Mouse (Mus musculus): Measurements from ENCODE around the gene Iqck.

The Iqck gene

DNA sequence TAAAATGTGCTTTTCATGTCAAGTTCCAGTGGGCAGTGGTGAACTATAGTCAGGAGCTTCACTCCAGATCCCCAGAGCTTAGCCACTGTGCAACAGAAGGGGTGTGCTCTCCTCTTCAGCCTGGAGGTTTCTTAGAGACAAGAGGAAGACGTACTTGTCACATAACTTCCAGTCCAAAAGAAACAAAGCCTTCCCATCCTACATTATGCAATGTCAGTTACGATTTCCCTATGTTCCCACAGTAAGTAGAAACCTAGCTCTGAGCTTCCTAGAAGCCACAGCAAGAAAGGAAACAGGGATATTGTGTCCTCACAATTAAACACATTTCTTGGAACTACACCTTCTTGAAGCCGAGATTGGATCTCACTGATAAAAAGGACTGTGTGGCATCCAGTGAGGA is 91.7 kb downstream of the Iqck start:
- in situ Hi-C loops (cut with MboI, MseI), result no loop called here

DNA sequence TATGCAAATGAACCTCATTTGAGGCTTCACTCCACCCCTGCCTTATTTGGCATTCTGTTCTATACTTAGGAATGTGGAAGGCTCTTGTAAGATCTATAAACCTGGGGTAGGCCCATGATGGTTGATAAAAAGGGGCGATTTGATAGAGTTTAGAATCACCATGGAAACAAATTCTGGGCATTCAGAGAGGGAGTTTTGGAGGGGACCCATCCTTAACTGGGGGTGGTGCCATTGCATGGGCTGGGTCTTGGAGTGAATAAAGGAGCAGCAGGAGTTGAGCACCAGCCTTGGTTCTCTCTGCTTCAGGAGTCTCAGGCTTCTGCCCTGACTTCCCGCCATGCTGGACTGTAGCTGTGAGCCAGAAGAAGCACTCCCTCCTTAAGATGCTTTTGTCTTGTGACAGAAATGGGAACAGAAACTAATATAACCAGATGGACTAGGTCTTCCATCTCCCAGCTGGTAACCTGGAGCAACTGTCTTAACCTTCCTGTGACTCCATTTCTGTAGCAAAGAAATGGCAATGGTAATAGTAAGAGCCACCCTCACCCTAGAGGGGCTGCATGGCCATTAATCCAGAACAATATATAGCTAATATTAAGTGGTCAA is 93.2 kb downstream of the Iqck start:
- in situ Hi-C loops (cut with MboI, MseI), result no loop called here

DNA sequence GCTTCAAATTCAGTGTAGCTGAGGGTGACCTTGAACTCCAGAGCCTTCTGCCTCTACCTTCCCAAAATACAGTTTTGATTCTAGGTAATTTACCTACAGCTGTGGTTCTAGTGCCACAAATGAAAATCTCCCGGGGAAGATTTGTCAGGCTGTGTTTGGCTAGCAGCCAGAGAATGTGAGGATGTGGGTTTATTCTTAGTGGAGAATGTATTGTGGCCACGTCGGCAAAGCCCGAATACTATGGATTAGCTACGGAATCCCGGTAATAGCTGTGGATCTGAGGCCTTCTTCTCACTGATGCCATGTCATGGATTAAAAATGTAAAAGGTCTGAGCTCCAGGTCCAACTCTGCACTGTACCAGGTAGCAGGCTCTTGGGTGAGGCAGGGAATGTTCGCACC is 94.2 kb downstream of the Iqck start:
- in situ Hi-C loops (cut with MboI, MseI), result no loop called here

DNA sequence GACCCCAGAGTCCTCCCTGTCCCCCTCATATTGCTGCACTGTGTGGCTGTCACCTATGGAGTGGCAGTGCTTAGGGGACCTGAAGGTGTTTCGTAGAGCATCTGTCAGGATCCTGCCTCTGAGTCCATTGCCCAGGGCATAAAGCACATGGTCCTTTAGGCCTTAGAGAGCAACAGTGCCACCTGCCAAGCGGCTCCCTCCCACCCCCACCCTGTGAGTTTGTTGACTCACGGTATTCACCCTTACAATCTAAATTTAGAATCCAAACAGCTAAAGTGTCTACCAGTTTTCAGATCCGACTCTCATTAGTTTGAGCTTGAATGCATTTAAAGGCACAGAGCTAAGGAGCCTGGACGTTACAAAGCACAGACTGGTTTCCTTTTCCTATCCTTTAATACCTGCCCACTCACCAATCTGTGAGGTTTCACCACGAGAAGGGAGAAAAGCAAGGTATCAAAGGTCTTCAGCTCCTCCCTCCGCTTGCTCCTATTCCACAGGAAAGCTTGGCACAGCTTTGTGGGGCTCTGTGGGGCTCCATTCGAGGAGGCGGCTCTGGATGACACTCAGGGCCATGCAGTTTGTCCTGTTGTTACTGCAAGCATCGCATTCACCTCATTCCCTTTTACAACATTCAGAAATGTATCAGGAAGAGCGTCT is 98.2 kb downstream of the Iqck start:
- in situ Hi-C loops (cut with MboI, MseI), result no loop called here

DNA sequence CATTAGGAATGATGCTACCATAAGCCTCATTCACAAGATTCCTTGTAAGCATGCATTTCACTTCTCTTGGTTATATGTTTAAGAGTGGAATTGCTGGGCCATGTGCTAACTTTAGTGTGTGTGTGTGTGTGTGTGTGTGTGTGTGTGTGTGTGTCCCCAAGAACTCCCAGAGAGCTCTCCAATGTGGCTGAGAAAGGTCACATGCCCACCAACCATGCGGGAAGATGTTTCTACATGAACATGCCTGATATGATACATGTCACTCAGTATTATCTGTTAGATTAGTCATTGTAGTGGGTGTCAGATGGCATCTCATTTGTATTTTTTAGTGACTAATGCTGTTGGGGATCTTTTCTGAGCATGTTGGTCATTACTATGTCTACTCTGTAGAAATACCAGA is 99.4 kb downstream of the Iqck start:
- in situ Hi-C loops (cut with MboI, MseI), result no loop called here

DNA sequence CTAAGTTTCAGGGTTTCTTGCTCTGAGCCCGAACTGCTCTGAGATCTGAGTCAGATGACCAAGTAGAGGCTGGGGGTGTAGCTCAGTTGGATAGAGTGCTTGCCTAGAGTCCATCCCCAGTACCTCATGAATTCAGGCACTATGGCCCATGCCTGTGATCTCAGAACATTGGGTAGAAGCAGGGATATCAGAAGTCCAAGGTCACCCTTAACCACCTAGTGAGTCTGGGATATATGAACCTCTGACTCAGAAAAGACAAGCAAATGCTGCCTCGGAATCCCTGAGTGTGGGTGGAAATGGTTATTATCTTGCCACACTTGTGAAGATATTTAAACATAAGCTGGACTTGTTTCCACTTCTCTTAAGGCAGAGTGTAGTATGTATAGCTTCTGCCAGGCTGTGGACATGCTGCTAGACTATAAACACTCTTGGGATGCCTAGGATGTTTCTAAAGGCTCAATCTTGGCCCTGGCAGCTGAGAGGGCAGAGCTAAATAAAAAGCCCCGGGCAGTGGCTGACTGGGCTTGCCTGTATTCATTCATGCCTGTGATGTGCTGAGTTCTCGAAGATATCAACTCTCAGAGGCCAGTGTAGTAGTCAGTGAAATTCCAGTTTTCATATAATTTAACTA is 101.2 kb downstream of the Iqck start:
- in situ Hi-C loops (cut with MboI, MseI), result no loop called here

DNA sequence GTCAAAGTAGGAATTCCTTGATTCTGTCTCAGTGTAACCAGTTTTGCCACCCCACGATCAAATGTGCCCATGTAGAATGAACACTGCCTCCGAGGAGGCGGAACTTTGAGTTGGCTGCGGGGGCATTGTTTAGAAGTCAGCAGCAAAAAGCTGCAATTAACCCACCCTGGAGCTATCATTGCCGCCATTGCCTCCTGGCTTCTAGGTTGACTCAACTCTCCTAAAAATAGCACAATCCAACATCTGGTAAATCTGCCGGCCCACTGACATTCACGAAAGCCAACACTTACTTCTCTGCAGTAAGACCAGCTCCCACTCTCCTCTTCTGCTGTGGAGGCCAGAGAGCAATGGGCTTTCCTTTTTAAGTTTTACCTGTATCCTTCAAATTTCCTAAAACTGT is 103.7 kb downstream of the Iqck start:
- in situ Hi-C loops (cut with MboI, MseI), result no loop called here

DNA sequence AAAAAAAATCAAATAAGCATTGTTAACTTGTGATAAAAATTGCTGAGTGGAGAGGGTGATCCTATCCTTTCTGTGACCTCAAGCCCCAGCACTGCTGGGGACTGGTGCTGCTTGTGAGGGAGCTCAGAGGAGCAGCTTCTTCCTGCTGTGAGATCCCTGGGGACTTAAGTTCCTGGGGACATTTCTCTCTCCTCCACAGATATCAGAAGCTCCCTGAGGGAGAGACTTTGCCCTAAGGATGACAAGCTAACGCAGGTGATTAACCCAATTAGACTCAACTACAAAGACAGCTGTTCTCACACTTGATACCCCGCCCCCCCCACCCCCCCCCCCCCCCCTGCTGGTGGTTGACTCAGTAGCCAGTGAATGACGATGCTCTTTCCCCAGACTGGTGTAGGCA is 109.2 kb downstream of the Iqck start:
- in situ Hi-C loops (cut with MboI, MseI), result no loop called here

DNA sequence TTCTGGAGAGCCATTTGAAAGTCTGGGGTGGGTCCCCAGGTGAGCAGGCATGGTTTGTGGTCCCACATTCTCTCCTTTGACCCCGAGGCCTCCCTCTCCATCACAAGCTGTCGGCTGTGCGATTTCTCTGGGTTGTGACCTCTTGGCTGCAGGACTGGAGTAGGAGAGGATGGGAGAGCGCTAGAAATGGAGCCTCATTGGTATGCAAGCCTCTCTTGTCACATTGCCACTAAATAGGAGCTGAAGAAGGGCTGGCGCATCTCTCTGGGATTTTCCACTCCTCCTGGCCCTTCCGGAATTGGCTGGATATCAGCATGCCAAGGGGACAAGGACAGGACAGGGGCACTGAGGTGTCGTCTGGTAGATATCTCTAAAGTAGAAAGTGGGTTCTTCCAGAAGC is 109.6 kb downstream of the Iqck start:
- in situ Hi-C loops (cut with MboI, MseI), result no loop called here

DNA sequence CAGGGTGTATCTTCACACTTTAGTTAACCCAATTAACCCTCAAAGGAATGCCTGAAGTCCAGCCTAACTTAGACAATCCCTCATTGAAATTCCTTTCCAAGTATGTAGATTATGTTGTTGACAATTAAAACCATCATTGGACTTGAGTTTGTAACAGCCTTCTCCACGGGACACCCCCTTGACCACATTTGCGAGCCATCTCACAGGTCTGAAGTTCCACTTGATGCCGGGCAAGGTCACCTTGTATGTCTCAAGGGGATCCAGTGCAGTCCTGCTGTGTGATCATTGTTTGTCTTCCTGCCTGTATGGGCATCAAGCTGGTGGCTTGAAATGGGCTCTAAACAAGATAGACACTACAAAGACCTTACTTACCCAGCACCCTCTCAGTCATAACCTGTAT is 113.3 kb downstream of the Iqck start:
- in situ Hi-C loops (cut with MboI, MseI), result no loop called here

DNA sequence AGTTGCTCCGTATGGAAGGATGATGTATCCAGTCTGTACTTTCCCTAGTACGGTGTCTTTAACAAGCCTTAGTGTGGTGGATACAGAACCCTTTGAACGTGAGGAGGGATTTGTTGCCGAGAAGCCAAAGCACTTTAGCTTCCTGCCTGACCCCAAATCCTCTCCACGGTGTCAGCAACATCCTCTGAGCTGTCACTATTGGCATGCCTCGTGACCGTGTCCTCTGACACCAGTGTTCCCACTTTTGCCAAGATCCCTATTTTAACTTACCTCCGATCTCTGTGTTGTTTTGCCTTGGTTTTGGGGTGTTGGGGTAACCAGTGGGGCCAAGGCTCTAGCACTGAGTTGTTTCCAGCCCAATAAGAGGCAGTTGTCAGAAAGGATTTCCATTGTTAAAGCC is 115.9 kb downstream of the Iqck start:
- in situ Hi-C loops (cut with MboI, MseI), result no loop called here

DNA sequence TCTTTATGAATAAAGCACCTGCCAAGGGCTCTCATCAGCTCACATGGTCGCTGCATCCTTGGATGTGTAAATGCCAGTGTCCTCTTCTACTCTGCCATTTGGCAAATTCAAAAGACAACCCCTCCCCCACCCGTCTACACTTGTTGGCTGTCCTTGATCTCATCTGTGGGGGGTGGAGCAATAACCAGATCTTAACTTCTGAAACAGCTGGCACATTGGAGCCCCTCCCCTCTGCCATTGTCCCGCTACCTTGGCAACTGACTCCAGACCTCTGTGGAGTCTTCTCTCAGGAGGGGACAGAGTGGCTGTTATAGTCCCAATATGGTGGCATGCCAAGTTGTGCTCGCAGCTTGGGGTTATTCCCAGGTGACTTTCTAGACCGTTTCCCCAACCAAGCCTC is 116.8 kb downstream of the Iqck start:
- in situ Hi-C loops (cut with MboI, MseI), result no loop called here

DNA sequence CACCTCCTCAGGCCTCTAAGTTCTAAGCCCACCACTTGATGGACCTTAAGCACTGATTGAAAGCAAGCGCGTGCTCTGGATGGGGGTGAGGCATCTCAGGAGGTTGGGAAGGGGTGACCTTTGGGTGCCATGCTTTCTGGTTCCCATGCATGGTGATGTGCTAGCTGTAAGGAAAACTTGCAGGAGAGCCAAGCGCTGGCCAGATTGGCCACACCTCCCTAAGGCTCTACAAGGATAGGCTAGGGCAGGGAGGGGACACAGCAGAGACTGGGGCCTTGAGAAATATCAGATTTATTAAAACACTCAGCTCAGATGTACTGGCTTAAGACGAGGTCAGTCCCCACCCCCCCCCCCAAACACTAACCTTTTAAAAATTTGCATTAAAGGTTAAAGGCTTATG is 117.8 kb downstream of the Iqck start:
- in situ Hi-C loops (cut with MboI, MseI), result no loop called here

DNA sequence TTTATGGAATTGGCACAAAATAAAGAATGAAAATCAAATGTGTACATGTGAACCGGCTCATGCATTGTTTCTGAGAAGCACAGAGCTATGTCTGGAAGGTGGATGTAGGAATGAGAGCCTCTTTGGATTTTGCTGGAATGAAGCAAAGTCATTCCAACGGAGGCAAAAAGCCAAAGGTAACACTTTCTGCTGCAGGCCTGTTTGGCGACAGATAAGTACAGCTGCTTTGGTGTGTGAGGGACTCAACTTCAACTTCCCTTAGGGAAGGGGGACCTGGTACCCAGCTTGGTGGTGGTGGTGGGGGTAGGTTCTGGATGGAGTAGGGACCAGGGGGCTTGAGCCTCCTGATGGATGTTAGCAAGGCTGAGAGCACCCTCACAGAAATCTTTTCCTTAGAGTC is 120.3 kb downstream of the Iqck start:
- in situ Hi-C loops (cut with MboI, MseI), result loop anchor here (25.0 kb wide), 1 partner anchor 889 kb away; no protein-coding TSS in a partner anchor

DNA sequence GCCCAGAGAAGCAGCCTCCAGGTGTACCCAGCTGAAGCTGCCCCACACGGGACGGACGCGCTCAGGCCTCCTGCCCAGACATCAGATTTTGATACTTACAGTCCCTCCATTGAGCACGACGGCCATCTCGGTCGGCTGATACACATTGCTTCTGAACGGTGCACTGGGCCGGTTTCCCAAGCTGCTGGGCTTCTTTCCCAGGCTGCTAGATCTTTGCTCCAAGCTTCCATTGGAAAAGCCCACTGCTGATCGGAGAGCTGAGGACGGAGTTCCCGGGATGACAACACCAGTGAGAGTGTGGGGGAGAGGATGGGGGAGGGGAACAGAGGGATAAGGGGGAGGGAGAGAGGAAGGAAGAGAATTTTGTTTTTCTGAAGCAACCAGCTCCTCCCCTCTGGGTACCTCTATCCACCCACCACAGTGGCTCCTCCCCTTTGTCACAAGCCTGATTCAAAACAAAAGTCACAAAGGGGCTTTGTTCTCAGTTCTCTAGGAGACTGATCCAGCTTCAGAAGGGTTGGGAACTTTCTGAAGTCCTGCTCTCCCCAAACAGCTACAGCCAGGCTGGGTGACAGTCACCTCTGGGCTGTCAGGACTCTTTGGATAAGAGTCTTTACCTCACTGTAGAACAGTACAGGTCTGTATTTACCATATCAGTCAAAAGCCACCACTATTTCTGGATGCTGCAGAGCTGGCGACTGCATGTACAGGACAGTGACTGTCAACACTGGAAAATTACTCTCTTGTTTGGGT is 121.0 kb downstream of the Iqck start:
- in situ Hi-C loops (cut with MboI, MseI), result loop anchor here (25.0 kb wide), 1 partner anchor 889 kb away; no protein-coding TSS in a partner anchor

DNA sequence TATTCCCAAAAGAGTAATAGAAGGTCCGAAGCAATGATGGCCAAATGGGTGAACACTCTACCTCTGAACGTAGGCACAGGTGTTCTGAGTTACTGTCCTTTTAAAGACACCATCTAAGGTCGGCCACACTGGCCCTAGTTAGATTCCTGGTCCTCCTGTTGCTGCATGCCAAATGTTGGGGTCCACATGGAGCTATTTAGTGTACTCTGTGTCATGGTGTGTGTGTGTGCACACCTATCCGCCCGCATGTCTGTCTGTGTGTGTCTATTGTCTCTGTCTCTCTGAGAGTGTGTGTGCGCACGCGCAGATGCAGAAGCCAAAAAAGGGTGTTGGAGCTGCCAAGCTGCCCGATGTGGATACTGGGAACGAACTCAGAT is 121.6 kb downstream of the Iqck start:
- in situ Hi-C loops (cut with MboI, MseI), result loop anchor here (25.0 kb wide), 1 partner anchor 890 kb away; no protein-coding TSS in a partner anchor

DNA sequence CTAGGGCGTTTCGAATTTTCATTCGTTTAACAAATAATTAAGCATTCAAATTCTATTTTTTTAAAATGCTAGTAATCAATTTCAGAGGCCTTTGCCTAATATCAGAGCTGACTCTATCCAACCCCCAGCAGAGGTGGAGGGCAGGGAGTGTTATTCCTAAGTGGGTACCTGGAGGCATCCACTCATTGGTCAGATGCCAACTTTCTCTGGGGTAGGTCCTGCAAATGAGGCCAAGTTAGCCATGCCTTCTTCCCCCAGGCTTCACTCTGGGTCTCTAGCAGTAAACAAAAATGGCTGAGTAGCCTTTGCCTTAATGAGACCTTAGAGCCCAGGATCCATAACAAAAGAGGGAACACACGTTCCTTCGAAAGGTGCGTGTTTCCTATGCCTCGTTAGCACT is 123.6 kb downstream of the Iqck start:
- in situ Hi-C loops (cut with MboI, MseI), result loop anchor here (25.0 kb wide), 1 partner anchor 892 kb away; no protein-coding TSS in a partner anchor

DNA sequence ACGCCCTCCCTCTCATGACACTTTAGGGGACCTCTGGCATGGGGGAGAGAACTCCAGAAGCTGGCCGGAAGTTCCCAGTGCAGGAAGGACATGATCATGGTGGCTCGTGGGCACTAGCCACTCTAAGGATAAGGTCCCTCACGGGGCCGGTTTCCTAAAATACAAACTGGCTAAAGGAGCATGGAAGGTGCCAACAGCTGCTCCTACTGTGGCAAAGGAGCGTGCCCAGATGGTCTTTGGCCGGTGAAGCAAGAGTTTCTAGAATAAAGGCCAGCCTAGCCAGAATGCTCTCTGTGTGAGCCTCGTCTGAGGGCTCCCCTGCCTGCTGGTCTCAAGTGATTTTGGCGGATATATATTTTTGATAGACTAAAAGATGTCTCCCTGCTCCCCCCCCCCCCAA is 124.2 kb downstream of the Iqck start:
- in situ Hi-C loops (cut with MboI, MseI), result loop anchor here (25.0 kb wide), 1 partner anchor 892 kb away; no protein-coding TSS in a partner anchor

DNA sequence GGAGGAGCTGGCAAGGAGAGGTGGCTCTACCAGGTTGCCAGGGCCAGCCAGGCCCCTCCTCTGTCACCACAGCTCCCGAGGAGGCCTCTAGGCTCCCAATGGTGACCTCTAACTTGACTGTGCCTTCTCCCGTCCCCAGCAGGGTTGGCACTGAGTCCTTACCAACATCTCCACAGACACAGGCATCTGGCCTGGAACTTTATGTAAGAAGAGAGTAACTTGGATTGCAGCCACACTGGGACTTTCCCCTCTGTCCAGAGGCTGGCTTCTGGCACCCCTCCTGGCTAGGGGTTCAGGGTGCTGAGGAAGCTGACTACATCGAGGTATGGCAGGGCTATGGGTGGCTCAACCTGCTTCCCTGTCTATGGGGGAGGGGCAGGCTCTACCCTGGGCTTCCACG is 125.8 kb downstream of the Iqck start:
- in situ Hi-C loops (cut with MboI, MseI), result loop anchor here (25.0 kb wide), 1 partner anchor 894 kb away; no protein-coding TSS in a partner anchor

DNA sequence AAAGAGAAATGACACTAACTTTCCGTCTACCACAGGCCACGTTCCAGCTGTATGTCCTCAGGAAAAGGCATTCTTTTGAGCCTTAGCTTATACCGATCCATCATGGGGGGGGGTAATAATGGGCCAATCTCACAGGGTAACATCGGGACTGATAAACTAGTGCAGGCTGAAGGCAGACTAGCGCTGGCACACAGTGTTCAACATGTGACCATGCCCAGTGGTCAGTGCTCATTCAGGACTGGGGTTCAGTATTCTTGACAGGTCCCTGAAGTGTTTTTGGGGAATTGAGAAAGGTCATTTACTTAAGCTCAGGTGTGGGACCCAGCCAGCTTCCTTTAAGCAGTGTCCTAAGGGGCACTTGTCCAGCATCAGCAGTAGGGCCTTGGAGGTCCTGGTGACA is 126.3 kb downstream of the Iqck start:
- in situ Hi-C loops (cut with MboI, MseI), result loop anchor here (25.0 kb wide), 1 partner anchor 895 kb away; no protein-coding TSS in a partner anchor

DNA sequence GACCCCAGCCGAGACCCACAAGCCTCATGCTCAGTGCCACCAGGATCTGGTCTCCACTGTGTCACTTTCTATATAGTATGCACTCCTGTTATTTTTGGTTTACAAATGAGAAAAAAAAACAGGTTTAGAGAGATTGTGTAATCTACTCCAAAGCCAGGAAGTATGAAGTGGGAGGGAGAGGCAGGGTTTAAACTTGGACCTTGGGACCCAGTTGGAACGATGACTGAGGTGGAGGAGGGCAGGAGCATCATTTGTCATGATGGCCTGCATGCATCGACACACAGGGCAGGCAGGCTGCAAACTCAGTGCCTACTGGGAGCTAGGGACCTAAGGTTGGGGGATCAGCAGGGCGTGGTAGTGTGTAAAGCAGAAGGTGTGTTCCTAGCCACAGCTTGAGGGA is 127.0 kb downstream of the Iqck start:
- in situ Hi-C loops (cut with MboI, MseI), result loop anchor here (25.0 kb wide), 1 partner anchor 895 kb away; no protein-coding TSS in a partner anchor

DNA sequence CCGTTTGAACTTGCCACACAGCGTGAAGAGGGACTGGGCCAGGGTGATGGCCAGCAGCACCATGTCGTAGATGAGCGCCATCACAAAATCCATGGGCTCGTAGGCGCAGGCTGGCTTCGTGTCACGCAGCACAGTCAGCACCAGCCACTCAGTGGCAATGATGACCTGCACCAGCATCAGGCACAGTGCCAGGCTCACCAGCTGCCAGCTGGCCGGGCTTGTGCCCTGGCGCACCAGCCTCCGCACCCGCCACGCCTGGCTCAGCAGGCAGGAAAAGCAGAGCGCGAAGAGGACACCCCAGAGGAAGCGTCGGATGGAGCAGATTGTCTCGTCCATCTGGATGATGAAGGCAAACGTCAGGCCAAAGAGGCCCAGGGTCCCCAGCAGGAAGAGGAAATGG is 128.4 kb downstream of the Iqck start:
- in situ Hi-C loops (cut with MboI, MseI), result loop anchor here (25.0 kb wide), 1 partner anchor 897 kb away; no protein-coding TSS in a partner anchor
